Mouse (Mus musculus) myocyte (in vitro differentiated cells): Measurements from ENCODE around the gene Nfil3.

ENCODE experiments used
- CEBPB ChIP-seq: IDR thresholded peaks from 2 replicates; pipeline ENCODE4 v1.6.1; 2011; ENCODE audit warnings: mild to moderate bottlenecking, moderate library complexity; ENCODE audit not compliant: poor library complexity, insufficient read depth, severe bottlenecking
- E2F4 ChIP-seq: IDR thresholded peaks from one replicate; pipeline ENCODE4 v1.6.1; 2011; ENCODE audit warnings: mild to moderate bottlenecking, control low read depth, moderate library complexity; ENCODE audit not compliant: insufficient read depth
- MAX ChIP-seq: IDR thresholded peaks from one replicate; pipeline ENCODE4 v1.6.1; 2011; ENCODE audit warnings: low read depth, mild to moderate bottlenecking, control low read depth
- MYOD1 ChIP-seq, 3 experiments: IDR thresholded peaks; one replicate each; pipeline ENCODE4 v1.6.1; 2011; ENCODE audit warnings: control low read depth in 2 of 3, low read depth in 2 of 3, mild to moderate bottlenecking in 2 of 3, moderate library complexity in 1 of 3; ENCODE audit not compliant: insufficient read length in 2 of 3, control insufficient read depth in 1 of 3
- MYOG ChIP-seq, 3 experiments: IDR thresholded peaks; one replicate each; pipeline ENCODE4 v1.6.1; 2011; ENCODE audit warnings: control low read depth in 2 of 3, low read depth in 2 of 3, mild to moderate bottlenecking in 2 of 3; ENCODE audit not compliant: insufficient read length in 2 of 3, control insufficient read depth in 1 of 3, insufficient read depth in 1 of 3
- POLR2A ChIP-seq: IDR thresholded peaks from one replicate; pipeline ENCODE4 v1.6.1; 2011; ENCODE audit warnings: low read depth, mild to moderate bottlenecking, control low read depth, moderate library complexity; ENCODE audit not compliant: insufficient read length
- POLR2AphosphoS2 ChIP-seq: IDR thresholded peaks from one replicate; pipeline ENCODE4 v1.6.1; 2011; ENCODE audit warnings: low read depth, control low read depth; ENCODE audit not compliant: insufficient read length
- REST ChIP-seq: IDR thresholded peaks from one replicate; pipeline ENCODE4 v1.6.1; 2011; ENCODE audit warnings: mild to moderate bottlenecking, control low read depth, moderate library complexity; ENCODE audit not compliant: insufficient read depth, insufficient read length
- SRF ChIP-seq: IDR thresholded peaks from one replicate; pipeline ENCODE4 v1.6.1; 2011; ENCODE audit warnings: low read depth; ENCODE audit not compliant: control insufficient read depth, insufficient read length
- TCF12 ChIP-seq: IDR thresholded peaks from one replicate; pipeline ENCODE4 v1.6.1; 2011; ENCODE audit warnings: mild to moderate bottlenecking, control low read depth; ENCODE audit not compliant: poor library complexity, insufficient read depth, severe bottlenecking
- TCF3 ChIP-seq: IDR thresholded peaks from one replicate; pipeline ENCODE4 v1.6.1; 2011; ENCODE audit warnings: low read depth, control low read depth; ENCODE audit not compliant: insufficient read length
- USF1 ChIP-seq: IDR thresholded peaks from one replicate; pipeline ENCODE4 v1.6.1; 2011; ENCODE audit warnings: low read depth, mild to moderate bottlenecking, control low read depth, moderate library complexity

DNA sequence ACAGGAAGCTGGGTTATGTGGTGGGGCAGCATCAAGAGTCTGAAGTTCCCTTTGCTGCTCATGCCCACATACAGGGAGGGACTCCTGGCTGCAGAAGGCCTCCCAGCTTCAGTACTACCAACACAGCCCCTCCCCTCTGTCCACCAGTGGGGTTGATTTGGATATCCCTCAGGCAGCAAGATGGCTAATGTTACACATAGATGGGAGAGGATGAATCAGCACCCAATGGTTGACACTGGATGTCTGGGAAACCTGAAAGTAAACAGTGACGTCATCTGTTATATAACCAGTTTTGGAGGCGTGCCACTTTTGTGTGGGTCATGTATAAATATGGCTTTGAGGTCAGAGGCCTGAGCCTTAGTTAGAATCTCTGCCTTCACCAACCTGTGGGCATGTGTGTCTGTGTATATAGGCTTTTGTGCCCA lies 20.6 kb upstream of the Nfil3 start:
- TF ChIP-seq POLR2A (no peak), MYOG (IDR thresholded peaks at IDR 0.05; ENCODE audit: control insufficient read depth in 1 of 3, insufficient read depth in 1 of 3, insufficient read length in 2 of 3, low read depth in 2 of 3) (no peak), POLR2AphosphoS2 (no peak), CEBPB (no peak), TCF12 (no peak), SRF (no peak), USF1 (no peak), E2F4 (no peak), MYOD1 (IDR thresholded peaks at IDR 0.05; ENCODE audit: control insufficient read depth in 1 of 3, insufficient read length in 2 of 3, low read depth in 2 of 3) (no peak), MAX (no peak), REST (no peak), TCF3 (no peak)
